Mouse (Mus musculus): ENCODE measurements around the gene Snx11. TPM values are rescaled to one million over a fixed set of nuclear protein-coding genes. Genes with fewer than 3 reads are reported as not detected.

Snx11 gene
- polyA plus RNA-seq, 1 experiment from 2014 or later: 64.2 TPM

DNA sequence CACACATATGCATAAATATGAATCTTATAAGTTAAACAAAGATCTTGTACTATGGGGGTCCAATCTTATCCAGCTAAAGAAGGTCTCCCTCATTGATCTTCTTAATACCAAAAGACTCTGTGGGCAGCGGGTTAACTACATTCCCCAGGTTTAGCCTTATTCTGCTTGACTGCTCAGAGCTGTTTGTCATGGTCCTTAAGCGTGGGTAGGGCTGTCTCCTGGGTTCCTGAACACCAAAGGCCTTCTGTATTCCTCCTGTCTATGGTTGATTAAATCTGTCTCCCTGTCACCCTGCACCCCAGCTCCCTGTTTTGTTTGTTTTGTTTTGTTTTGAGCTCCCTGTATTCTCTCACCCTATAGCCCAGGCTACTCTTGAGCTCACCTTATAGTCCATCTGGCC lies 48.8 kb downstream of the Snx11 start:
- no peak overlapping the region for H3K4me2 ChIP-seq
- 56% methylated on average over 2 of the region's 2 CpGs for WGBS
- ATAC-seq (ENCODE audit: low FRiP score, low read depth): no peak
- no peak overlapping the region for H3K9ac ChIP-seq
- H3K9me3 ChIP-seq: no peaks in the 10 kb centered on the region
- H3K4me3 ChIP-seq: no peak overlapping the region
- H3K4me1 ChIP-seq (replicated peaks): peaks cover 20% of the 10 kb centered on the region; the same call in 1 of the 2 replicates
- H3K27ac ChIP-seq (replicated peaks): peak overlapping the region; percentile 45; the same call in 1 of the 2 replicates
- no peaks in the 10 kb centered on the region for H3K27me3 ChIP-seq
- H3K36me3 ChIP-seq: no peaks in the 10 kb centered on the region

DNA sequence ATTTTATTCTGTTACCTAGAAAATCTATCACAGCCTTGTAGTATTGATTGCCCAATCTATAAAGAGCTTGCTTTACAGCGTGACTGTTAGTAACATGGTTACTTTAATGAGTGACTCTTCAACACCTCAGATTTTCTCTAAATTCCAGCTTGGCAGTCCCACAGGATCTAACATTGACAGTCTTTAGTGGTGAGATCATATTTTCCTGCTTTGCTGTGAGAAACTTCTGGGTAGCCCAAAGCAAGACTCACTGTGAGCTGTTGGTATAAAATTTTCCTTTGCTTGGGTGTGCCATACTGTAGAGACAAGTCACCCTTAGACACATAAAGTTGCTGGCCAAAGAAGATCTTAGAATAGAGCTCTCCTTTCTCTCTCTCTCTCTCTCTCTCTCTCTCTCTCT lies 51.5 kb downstream of the Snx11 start:
- Histone ChIP-seq H3K9ac (no peak overlapping the region), H3K36me3 (no peaks in the 10 kb centered on the region), H3K4me1 (replicated peaks) (peaks cover 15% of the 10 kb centered on the region; the same call in 1 of the 2 replicates), H3K27ac (replicated peaks) (no peak overlapping the region), H3K27me3 (no peaks in the 10 kb centered on the region), H3K4me3 (no peak overlapping the region), H3K9me3 (no peaks in the 10 kb centered on the region), H3K4me2 (no peak overlapping the region)
- 92% methylated on average over 1 of the region's 1 CpGs for WGBS
- ATAC-seq (ENCODE audit: low FRiP score, low read depth): no peak

DNA sequence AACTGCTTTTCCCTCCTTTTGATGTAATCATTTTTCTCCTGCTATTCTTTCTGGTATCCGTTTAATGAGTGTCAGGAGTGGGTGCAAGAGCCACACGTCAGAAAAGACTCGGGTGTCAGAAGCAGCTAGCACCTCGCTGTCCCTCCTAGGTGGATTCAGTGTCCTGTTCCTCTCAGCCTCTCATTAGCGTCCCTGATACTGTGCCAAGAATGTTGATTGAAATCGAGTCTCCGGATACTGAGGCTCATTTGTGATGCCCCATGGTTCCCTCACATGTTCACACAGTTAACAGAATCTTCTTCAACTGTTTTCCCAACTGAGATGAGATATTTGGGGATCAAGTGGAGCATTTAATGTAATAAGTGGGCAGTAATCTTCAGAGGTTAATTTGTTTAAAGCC lies 58.8 kb downstream of the Snx11 start:
- no peak for ATAC-seq (ENCODE audit: low FRiP score, low read depth)
- WGBS: 28% methylated on average over 7 of the region's 7 CpGs
- Histone ChIP-seq H3K4me2 (no peak overlapping the region), H3K9me3 (no peaks in the 10 kb centered on the region), H3K36me3 (no peaks in the 10 kb centered on the region), H3K27ac (replicated peaks) (peak overlapping the region; percentile 0; the same call in 1 of the 2 replicates), H3K4me1 (replicated peaks) (peaks cover 32% of the 10 kb centered on the region), H3K9ac (no peak overlapping the region), H3K27me3 (no peaks in the 10 kb centered on the region), H3K4me3 (no peak overlapping the region)

Other genes starting within 250 kb of the Snx11 start
- gene Cbx1, start 11.6 kb upstream of the Snx11 start, polyA plus RNA-seq (2015; fragmentation: Nextera tagmentation; extraction: Ambion mirVana): 66.0 and 78.0 TPM in 2 replicates
- 74.3 and 80.5 TPM in 2 replicates for gene Nfe2l1, start 52.4 kb upstream of the Snx11 start, polyA plus RNA-seq (2015; fragmentation: Nextera tagmentation; extraction: Ambion mirVana)
- 21.9 and 25.9 TPM in 2 replicates for gene Copz2, start 72.3 kb upstream of the Snx11 start, polyA plus RNA-seq (2015; fragmentation: Nextera tagmentation; extraction: Ambion mirVana)
- gene Cdk5rap3, start 138.9 kb upstream of the Snx11 start, polyA plus RNA-seq (2015; fragmentation: Nextera tagmentation; extraction: Ambion mirVana): 81.6 and 82.8 TPM in 2 replicates
- 0.35 and 0.41 TPM in 2 replicates for gene Prr15l, start 150.5 kb upstream of the Snx11 start, polyA plus RNA-seq (2015; fragmentation: Nextera tagmentation; extraction: Ambion mirVana)
- gene Pnpo, start 166.4 kb upstream of the Snx11 start, polyA plus RNA-seq (2015; fragmentation: Nextera tagmentation; extraction: Ambion mirVana): 30.4 and 32.5 TPM in 2 replicates
- 16.6 and 18.6 TPM in 2 replicates for gene Sp2, start 205.4 kb upstream of the Snx11 start, polyA plus RNA-seq (2015; fragmentation: Nextera tagmentation; extraction: Ambion mirVana)
- gene Sp6, start 235.8 kb upstream of the Snx11 start, polyA plus RNA-seq (2015; fragmentation: Nextera tagmentation; extraction: Ambion mirVana): 0.43 and 0.62 TPM in 2 replicates